Mouse (Mus musculus): ENCODE data around the gene 4930486L24Rik. TPM values are rescaled to one million over a fixed set of nuclear protein-coding genes. Genes with fewer than 3 reads are reported as not detected.

Gene 4930486L24Rik
- polyA plus RNA-seq, 1 experiment from 2014 or later = not detected

Other genes starting within 250 kb of the 4930486L24Rik start
- not detected in 2 replicates for gene BC051665, start 78.1 kb downstream of the 4930486L24Rik start, polyA plus RNA-seq (2015; fragmentation: Nextera tagmentation; extraction: Ambion mirVana)
- not detected in 2 replicates for gene Ctsll3, start 61.6 kb downstream of the 4930486L24Rik start, polyA plus RNA-seq (2015; fragmentation: Nextera tagmentation; extraction: Ambion mirVana)
- 0.14 TPM in 1 of 2 replicates, not detected in the other for gene Gm49392, start 32.4 kb upstream of the 4930486L24Rik start, polyA plus RNA-seq (2015; fragmentation: Nextera tagmentation; extraction: Ambion mirVana)
- 1.6 and 2.2 TPM in 2 replicates for gene Ctla2b, start 33.0 kb upstream of the 4930486L24Rik start, polyA plus RNA-seq (2015; fragmentation: Nextera tagmentation; extraction: Ambion mirVana)
- gene Tpbpb, start 40.4 kb upstream of the 4930486L24Rik start, polyA plus RNA-seq (2015; fragmentation: Nextera tagmentation; extraction: Ambion mirVana) = not detected in 2 replicates
- gene Gm49393, start 71.1 kb upstream of the 4930486L24Rik start, polyA plus RNA-seq (2015; fragmentation: Nextera tagmentation; extraction: Ambion mirVana) = not detected in 2 replicates
- gene Gm49391, start 72.1 kb upstream of the 4930486L24Rik start, polyA plus RNA-seq (2015; fragmentation: Nextera tagmentation; extraction: Ambion mirVana) = 0.58 and 0.76 TPM in 2 replicates
- gene Ctla2a, start 72.2 kb upstream of the 4930486L24Rik start, polyA plus RNA-seq (2015; fragmentation: Nextera tagmentation; extraction: Ambion mirVana) = 16.5 and 18.9 TPM in 2 replicates
- not detected in 2 replicates for gene Tpbpa, start 77.5 kb upstream of the 4930486L24Rik start, polyA plus RNA-seq (2015; fragmentation: Nextera tagmentation; extraction: Ambion mirVana)
- gene Ctsj, start 141.5 kb upstream of the 4930486L24Rik start, polyA plus RNA-seq (2015; fragmentation: Nextera tagmentation; extraction: Ambion mirVana) = not detected in 2 replicates
- not detected in 2 replicates for gene Ctsq, start 176.2 kb upstream of the 4930486L24Rik start, polyA plus RNA-seq (2015; fragmentation: Nextera tagmentation; extraction: Ambion mirVana)